Mouse (Mus musculus): ENCODE results near the gene Msx3. TPM values are rescaled to one million over a fixed set of nuclear protein-coding genes. Genes with fewer than 3 reads are reported as not detected.

Msx3 gene
- not detected in 2 replicates for polyA plus RNA-seq (2015; fragmentation: Nextera tagmentation; extraction: Ambion mirVana)

GRCm38 (mm10) chr7:140048361-140049114 lies at the start of gene Msx3:
Gene Msx3 (minus strand): TSS chr7:140049089.
- WGBS: 1% methylated on average over 56 of the region's 56 CpGs
- no peaks in the 10 kb centered on the region for H3K36me3 ChIP-seq
- H3K4me1 ChIP-seq (replicated peaks): peaks cover 24% of the 10 kb centered on the region
- peaks cover 96% of the 10 kb centered on the region for H3K27me3 ChIP-seq
- H3K9ac ChIP-seq: 0 out of 2 replicates have a peak within 1 kb of the TSS, but pooled peaks have one; percentile 14
- H3K4me3 ChIP-seq: peak within 1 kb of the TSS; percentile 50
- no peaks in the 10 kb centered on the region for H3K9me3 ChIP-seq (replicated peaks)
- ATAC-seq (replicated peaks; ENCODE audit: insufficient number of reproducible peaks, insufficient read depth, low FRiP score, low read depth): 0 out of 2 replicates have a peak, but pooled peaks have one; percentile 17
- H3K27ac ChIP-seq: no peak within 1 kb of the TSS
- peak within 1 kb of the TSS; percentile 87 for H3K4me2 ChIP-seq

DNA sequence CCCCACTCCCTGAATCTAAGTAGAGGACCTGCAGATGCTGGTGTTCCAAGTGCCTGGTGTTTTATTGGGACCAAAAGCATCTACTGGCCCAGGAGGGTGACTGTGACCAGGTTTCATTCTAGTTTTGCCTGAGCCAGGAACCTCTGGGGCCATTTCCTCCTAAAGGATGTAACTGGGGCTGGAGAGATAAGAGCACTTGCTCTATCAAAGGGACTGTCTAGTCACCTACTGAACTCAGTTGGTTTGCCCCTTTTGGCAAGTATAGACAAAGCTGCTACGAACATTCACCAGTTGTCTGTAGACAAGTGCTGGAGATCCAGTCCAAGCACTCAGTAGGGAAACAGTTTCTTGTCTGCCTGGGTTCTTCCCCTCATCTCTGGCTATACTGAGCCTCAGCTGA lies 49.6 kb upstream of the Msx3 start:
- no peaks in the 10 kb centered on the region for H3K27me3 ChIP-seq
- H3K27ac ChIP-seq: no peak overlapping the region
- H3K4me2 ChIP-seq: no peak overlapping the region
- no peak overlapping the region for H3K9ac ChIP-seq
- peaks cover 29% of the 10 kb centered on the region for H3K4me1 ChIP-seq (replicated peaks)
- H3K36me3 ChIP-seq: no peaks in the 10 kb centered on the region
- no peaks in the 10 kb centered on the region for H3K9me3 ChIP-seq (replicated peaks)
- no peak for ATAC-seq (replicated peaks; ENCODE audit: insufficient number of reproducible peaks, insufficient read depth, low FRiP score, low read depth)
- no peak overlapping the region for H3K4me3 ChIP-seq
- 60% methylated on average over 1 of the region's 1 CpGs for WGBS

- Histone ChIP-seq H3K36me3 (no peaks in the 10 kb centered on the region), H3K27me3 (no peaks in the 10 kb centered on the region)
These were observed 47.2 kb upstream of the Msx3 start for GRCm38 (mm10) chr7:140096055-140096454.

GRCm38 (mm10) chr7:140095556-140095955 lies 46.7 kb upstream of the Msx3 start:
- no peak for ATAC-seq (replicated peaks; ENCODE audit: insufficient number of reproducible peaks, insufficient read depth, low FRiP score, low read depth)
- WGBS: 29% methylated on average over 1 of the region's 1 CpGs
- H3K4me3 ChIP-seq: no peak overlapping the region
- H3K9ac ChIP-seq: no peak overlapping the region
- no peak overlapping the region for H3K27ac ChIP-seq
- H3K4me1 ChIP-seq (replicated peaks): peaks cover 12% of the 10 kb centered on the region
- H3K9me3 ChIP-seq (replicated peaks): no peaks in the 10 kb centered on the region
- H3K4me2 ChIP-seq: no peak overlapping the region
- H3K27me3 ChIP-seq: no peaks in the 10 kb centered on the region
- no peaks in the 10 kb centered on the region for H3K36me3 ChIP-seq

More at GRCm38 (mm10) chr7:140096055-140096454, 47.2 kb upstream of the Msx3 start:
- no peak overlapping the region for H3K4me3 ChIP-seq
- no peak for ATAC-seq (replicated peaks; ENCODE audit: insufficient number of reproducible peaks, insufficient read depth, low FRiP score, low read depth)
- no peak overlapping the region for H3K9ac ChIP-seq
- no peak overlapping the region for H3K27ac ChIP-seq
- H3K4me2 ChIP-seq: no peak overlapping the region
- H3K9me3 ChIP-seq (replicated peaks): no peaks in the 10 kb centered on the region
- peaks cover 17% of the 10 kb centered on the region for H3K4me1 ChIP-seq (replicated peaks)

DNA sequence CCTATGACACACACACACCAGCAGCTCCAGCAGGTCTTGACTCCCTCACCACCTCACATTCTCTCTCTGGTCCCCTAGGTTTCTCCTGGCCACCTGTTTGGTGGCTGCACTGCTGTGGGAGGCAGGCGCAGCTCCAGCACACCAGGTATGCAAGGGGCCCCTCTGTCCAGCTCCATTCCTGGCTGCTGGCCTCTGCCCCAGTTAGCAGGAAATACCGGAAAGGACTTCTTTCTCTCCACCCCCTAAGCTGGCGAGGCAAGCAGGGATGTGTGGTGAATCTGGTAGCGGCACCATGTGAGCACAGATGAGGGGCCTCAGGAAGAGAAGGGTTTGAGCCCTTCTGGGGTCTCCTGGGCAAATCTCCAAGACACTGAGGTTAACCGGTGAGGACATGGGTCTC lies 46.1 kb upstream of the Msx3 start:
- Histone ChIP-seq H3K9ac (no peak overlapping the region), H3K4me1 (replicated peaks) (peaks cover 12% of the 10 kb centered on the region), H3K4me2 (no peak overlapping the region), H3K27me3 (no peaks in the 10 kb centered on the region), H3K4me3 (no peak overlapping the region), H3K36me3 (no peaks in the 10 kb centered on the region), H3K9me3 (replicated peaks) (no peaks in the 10 kb centered on the region), H3K27ac (no peak overlapping the region)
- ATAC-seq (replicated peaks; ENCODE audit: insufficient number of reproducible peaks, insufficient read depth, low FRiP score, low read depth): 0 out of 2 replicates have a peak, but pooled peaks have one; percentile 37
- WGBS: 38% methylated on average over 5 of the region's 5 CpGs

DNA sequence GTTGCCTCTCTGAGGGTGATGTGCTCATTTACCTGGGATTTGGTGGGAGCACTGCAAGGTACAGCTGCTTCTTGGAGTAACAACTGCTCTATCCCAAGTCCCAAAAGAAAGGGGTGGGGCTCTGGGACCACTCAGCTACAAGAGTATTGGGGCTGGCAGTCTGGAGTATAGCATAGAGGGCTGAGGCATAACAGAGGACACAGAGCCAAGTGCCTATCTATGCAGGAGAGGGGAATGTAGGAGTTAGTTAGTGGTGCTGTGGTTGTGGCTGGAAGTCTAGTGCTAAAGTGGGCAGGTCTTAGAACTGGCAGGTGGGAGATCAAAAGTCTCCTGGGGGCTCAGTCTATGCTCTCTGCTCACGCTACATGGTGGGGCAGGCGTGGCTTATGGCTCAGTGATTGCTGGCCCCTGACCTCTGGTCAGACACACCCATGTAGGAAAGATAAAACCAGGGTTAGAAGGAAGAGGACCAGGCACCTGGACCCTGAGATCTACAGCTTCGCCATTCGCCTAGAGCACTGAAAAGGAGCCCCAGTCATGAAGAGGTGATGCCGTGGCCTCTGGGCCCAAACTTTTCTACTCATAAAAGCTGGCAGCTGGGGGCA lies 44.1 kb upstream of the Msx3 start, which contains the start of gene Prap1:
Gene Prap1 (plus strand): TSS at position 472 of the 605 bp plus-strand sequence.
- WGBS: 75% methylated on average over 5 of the region's 5 CpGs
- Histone ChIP-seq H3K9ac (no peak within 1 kb of the TSS), H3K9me3 (replicated peaks) (no peaks in the 10 kb centered on the region), H3K4me3 (no peak within 1 kb of the TSS), H3K27me3 (no peaks in the 10 kb centered on the region), H3K27ac (no peak within 1 kb of the TSS), H3K36me3 (no peaks in the 10 kb centered on the region), H3K4me2 (no peak within 1 kb of the TSS), H3K4me1 (replicated peaks) (peaks cover 12% of the 10 kb centered on the region)
- ATAC-seq (replicated peaks; ENCODE audit: insufficient number of reproducible peaks, insufficient read depth, low FRiP score, low read depth): no peak

DNA sequence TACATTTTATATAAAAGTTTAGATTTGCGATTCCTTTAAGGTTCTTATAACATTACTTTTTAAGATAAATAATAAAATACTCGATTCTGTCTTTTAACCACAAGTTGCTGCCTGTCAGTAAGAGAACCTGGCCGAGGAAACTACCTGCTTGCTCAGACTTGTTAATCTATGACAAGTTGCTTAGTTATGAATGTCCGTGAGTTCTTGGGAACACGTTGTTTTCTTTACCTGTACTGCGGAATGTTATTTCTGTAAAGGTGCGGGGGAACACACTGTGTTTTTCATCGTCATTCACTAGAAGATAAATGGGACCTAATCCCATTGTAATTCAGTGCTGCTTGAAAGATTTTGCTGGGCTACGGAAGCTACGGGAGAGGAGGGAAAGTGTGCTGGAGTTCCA lies 41.7 kb upstream of the Msx3 start:
- 73% methylated on average over 10 of the region's 10 CpGs for WGBS

DNA sequence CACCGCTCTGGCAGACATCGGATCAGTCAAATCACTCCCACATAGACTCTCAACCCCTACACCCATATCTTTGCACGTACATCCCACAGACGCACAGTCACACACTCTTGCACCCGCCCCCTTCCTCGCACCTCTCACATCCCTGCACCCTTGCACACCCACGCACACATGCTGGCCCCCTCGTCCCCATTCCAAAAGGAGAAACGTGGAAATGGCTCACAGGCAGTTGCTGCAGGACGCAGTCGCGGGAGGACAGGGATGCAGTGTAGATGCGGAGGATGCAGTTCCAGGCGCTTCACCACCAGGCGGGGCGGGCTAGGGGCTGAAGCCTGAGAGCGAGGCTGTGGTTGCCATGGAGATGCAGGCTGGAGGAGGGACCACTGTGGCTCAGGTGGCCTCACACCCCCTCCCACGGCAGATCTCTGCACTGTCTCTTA lies 33.4 kb upstream of the Msx3 start, which contains the start of gene Caly:
Gene Caly (minus strand): TSS at position 307 of the 437 bp plus-strand sequence.
- no peak for ATAC-seq (replicated peaks; ENCODE audit: insufficient number of reproducible peaks, insufficient read depth, low FRiP score, low read depth)
- H3K4me2 ChIP-seq: no peak within 1 kb of the TSS
- no peak within 1 kb of the TSS for H3K27ac ChIP-seq
- 7% methylated on average over 18 of the region's 18 CpGs for WGBS
- peaks cover 57% of the 10 kb centered on the region for H3K27me3 ChIP-seq
- peaks cover 2% of the 10 kb centered on the region; the same call in 1 of the 2 replicates for H3K4me1 ChIP-seq (replicated peaks)
- no peak within 1 kb of the TSS for H3K9ac ChIP-seq
- no peaks in the 10 kb centered on the region for H3K36me3 ChIP-seq
- no peak within 1 kb of the TSS for H3K4me3 ChIP-seq
- H3K9me3 ChIP-seq (replicated peaks): no peaks in the 10 kb centered on the region

More for the DNA sequence above, 41.7 kb upstream of the Msx3 start:
- Histone ChIP-seq H3K27ac (no peak overlapping the region), H3K9me3 (replicated peaks) (no peaks in the 10 kb centered on the region), H3K4me1 (replicated peaks) (peaks cover 11% of the 10 kb centered on the region), H3K27me3 (no peaks in the 10 kb centered on the region), H3K4me3 (no peak overlapping the region), H3K36me3 (no peaks in the 10 kb centered on the region), H3K9ac (no peak overlapping the region), H3K4me2 (no peak overlapping the region)
- no peak for ATAC-seq (replicated peaks; ENCODE audit: insufficient number of reproducible peaks, insufficient read depth, low FRiP score, low read depth)

- Histone ChIP-seq H3K27ac (no peak overlapping the region), H3K9me3 (replicated peaks) (no peaks in the 10 kb centered on the region), H3K4me2 (no peak overlapping the region), H3K9ac (no peak overlapping the region), H3K4me1 (replicated peaks) (peaks cover 2% of the 10 kb centered on the region; the same call in 1 of the 2 replicates), H3K4me3 (no peak overlapping the region), H3K36me3 (no peaks in the 10 kb centered on the region), H3K27me3 (peaks cover 57% of the 10 kb centered on the region)
- no peak for ATAC-seq (replicated peaks; ENCODE audit: insufficient number of reproducible peaks, insufficient read depth, low FRiP score, low read depth)
- 18% methylated on average over 20 of the region's 20 CpGs for WGBS
These were observed 32.7 kb upstream of the Msx3 start for GRCm38 (mm10) chr7:140081408-140082241.

GRCm38 (mm10) chr7:140080503-140081156 lies 31.7 kb upstream of the Msx3 start:
- peak overlapping the region; percentile 39 for H3K4me2 ChIP-seq
- H3K4me1 ChIP-seq (replicated peaks): peaks cover 2% of the 10 kb centered on the region; the same call in 1 of the 2 replicates
- H3K36me3 ChIP-seq: no peaks in the 10 kb centered on the region
- H3K4me3 ChIP-seq: peak overlapping the region; percentile 0; the same call in 1 of the 2 replicates
- no peak overlapping the region for H3K9ac ChIP-seq
- ATAC-seq (replicated peaks; ENCODE audit: insufficient number of reproducible peaks, insufficient read depth, low FRiP score, low read depth): no peak
- 4% methylated on average over 24 of the region's 24 CpGs for WGBS
- H3K27me3 ChIP-seq: peaks cover 57% of the 10 kb centered on the region
- H3K27ac ChIP-seq: no peak overlapping the region
- no peaks in the 10 kb centered on the region for H3K9me3 ChIP-seq (replicated peaks)
